Mouse (Mus musculus): ENCODE data around the gene Avpi1.

Gene Avpi1

DNA sequence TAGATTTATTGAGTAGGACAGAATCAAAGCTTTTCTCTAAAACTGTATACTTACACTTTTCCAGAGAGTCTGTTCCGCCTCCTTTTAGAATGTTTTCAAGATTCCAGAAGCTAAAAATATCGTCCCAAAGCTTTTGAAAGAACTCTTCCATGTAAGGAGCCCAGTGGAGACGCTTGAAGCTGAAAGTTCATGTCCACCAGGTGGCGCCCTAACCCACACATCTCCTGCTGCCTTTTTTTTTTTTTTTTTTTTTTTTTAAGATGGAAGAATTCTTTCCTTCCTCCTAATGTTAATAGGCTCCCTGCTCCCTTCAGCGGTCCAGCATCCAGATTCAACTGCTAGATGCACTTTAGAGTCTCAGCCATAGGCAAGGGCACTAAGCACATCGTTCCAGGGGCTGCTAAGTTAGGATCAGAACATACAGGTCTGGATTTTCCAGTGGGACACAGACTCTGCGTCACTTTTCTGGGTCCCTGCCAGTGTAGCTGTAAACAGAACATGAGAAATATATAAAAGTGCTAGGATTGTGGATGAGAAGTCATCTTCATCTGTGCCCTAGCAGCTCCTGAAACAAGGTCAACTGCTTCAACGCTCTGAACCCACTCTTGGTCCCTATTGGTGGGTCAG, 15.8 kb upstream of the Avpi1 start:
- DNase-seq (ENCODE audit: low spot score): peak; percentile 40

DNA sequence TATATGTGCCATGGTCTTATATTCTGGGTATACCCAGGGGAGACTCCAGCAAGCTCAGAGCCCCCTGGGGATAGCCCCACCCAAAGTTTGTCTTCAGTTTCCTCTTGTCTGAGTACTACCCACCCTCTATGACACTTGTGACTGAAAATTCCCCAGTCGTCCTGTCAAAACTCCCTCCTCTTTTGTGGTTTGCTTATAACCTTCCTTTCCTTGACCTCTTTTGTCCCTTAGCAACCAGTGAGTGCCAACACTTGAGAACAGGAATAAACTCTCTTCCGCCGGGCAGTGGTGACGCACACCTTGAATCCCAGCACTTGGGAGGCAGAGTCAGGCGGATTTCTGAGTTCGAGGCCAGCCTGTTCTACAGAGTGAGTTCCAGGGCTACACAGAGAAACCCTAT, 15.2 kb upstream of the Avpi1 start:
- DNase-seq (ENCODE audit: low spot score): no peak

DNA sequence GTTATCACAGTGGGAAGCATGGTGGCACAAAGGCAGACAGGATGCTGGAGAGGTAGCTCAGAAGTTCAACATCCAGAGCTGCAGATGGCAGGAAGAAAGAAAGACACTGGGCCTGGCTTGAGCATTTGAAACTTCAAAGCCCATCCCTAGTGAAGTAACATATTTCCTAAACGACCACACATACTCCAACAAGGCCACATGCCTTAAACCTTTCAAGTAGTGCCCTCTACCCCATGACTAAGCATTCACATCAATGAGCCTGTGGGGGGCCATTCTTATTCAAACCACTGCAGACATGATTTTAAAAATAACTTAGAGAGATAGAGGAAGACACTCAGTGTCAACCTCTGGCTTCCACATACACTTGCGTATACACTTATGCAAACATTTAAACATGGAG, 13.9 kb upstream of the Avpi1 start:
- DNase-seq (ENCODE audit: low spot score): no peak

DNA sequence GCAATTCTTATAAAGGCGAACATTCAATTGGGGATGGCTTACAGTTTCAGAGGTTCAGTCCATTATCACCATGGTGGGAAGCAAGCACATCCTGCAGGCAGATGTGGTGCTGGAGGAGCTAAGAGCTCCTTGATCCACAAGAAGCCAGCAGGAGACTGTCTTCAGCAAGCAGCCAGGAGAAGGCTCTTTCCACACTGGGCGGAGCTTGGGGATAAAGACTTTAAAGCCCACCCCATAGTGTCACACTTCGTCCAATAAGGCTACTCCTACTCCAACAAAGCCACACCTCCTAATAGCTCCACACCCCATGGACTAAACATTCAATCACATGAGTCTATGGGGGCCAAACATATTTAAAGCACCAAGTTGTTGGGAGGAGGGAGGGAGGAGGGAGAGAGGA, 13.1 kb upstream of the Avpi1 start:
- DNase-seq (ENCODE audit: low spot score): no peak

DNA sequence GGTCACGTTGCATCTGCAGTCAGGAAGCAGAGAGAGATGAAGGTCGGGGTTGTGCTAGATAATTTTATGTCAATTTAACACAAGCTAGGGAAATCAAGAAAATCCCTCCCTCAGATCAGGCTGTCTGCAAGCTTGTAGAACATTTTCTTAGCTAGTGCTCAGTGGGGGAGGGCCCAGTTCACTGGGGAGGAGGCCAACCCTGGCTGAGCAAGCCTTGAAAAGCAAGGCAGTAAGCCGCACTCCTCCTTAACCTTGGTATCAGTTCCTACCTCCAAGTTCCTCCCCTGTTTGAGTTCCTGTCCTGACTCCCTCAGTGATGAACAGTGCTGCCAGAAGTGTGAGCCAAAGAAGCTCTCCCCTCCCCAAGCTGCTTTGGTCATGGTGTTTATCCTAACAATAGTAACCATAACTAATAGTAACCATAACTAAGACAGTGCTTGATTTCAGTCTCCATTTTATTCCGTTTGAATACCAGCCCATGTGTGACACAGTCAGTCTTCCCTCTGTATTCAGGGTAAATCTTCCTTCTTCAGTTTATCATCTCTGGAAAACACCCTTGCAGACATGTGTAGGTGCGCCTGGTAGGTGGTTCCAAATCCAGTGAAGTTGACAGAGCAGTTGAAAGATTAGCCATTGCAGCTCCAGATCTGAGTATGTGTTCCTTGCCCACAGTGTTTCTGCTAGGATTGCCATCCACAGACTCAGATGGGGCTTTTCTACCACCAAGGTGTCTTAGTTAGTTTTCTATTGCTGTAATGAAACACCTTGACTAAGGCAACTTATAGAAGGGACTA, 11.1 kb upstream of the Avpi1 start:
- no peak for DNase-seq (ENCODE audit: low spot score)

DNA sequence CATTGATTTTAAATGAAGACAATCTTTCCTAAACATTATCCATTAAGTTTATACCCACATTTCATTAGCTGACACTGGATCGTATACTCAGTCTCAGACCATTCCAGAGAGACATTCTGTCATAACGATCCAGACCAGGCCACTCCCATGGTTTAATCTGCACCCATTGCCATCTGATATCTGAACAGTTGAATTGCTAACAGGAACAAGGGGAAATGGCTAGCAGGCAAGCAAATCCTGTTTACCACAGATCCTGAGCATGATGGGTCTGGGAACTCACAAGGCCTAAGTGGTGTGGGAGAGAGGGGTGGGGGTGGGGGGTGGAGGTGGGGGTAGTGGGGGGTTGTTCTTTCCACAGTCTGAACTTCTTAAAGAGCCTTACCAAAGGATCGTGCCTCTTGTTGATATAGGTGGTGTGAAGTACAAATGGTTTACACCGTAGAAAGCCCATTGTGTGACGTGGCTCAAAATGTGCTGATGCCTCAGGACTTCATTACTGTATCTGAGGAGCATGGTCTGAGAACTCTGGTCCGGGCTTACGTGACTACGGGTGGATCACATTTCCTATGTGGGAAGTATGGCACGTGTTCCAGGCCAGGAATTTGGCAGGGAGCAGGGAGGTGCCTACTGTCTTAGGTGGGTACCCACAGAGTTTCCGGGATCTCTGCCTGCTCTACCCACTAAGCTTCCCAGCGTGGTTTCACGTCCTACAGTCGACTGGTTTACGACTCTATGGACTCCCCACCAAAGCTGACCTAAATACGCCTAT, 9.8 kb upstream of the Avpi1 start:
- no peak for DNase-seq (ENCODE audit: low spot score)

DNA sequence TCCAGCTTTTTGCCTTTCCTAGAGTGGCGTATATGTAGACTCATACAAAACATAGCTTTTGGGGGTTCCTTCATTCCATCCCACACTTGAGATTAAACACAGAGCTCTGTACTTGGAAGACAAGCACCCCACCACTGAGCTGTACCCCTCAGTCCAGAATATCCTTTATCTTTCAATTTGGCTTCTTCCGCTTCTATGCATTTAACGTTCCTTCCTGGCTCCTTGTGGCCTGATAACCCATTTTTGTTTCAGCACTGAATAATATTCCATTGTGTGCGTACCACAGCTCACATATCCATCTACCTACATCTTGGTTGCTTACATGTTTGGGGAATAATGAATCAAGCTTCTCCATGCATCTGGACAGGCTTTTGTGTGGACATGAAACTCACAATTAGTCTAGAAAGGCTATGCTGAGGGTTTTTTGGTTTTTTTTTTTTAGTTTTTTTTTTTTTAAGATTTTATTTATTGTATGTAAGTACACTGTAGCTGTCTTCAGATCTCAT, 8.4 kb upstream of the Avpi1 start:
- no peak for DNase-seq (ENCODE audit: low spot score)

DNA sequence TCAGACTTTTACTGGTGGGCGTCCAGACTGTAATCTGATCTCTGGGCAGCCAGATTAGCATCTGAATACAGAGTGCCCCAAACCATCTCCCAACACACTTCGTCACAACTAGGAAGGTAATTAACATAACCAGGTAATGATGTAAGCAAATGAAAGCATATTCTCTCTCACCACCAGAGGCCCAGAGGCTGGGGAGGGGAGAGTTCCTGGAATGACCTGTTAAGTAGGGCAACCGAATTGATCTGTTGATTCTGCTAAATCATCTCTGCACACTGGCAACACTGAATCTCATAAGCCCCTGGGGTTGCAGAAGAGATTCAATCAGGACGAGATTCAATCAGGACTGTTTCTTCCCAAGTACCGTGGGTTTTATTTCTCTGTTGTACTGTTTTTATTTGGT, 7.3 kb upstream of the Avpi1 start:
- DNase-seq (ENCODE audit: low spot score): no peak

DNA sequence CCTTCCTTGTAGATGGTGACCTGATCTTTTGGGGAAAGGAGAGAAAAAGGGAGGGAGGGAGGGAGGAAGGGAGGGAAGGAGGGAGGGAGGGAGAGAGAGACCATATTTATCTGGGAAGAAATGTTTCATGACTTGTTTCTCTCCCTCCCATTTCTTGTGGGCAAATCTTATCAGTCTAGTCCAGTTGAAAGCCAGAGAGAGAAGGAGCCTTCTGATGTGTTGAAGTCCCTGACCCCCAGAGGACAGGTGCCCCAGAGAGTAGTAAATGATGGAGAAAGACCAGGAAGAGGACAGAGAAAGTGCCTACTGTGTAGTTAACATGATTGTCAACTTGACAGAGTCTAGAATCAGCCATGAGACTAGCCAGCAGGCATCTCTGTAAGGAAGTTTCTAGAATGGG, 6.2 kb upstream of the Avpi1 start:
- no peak for DNase-seq (ENCODE audit: low spot score)

DNA sequence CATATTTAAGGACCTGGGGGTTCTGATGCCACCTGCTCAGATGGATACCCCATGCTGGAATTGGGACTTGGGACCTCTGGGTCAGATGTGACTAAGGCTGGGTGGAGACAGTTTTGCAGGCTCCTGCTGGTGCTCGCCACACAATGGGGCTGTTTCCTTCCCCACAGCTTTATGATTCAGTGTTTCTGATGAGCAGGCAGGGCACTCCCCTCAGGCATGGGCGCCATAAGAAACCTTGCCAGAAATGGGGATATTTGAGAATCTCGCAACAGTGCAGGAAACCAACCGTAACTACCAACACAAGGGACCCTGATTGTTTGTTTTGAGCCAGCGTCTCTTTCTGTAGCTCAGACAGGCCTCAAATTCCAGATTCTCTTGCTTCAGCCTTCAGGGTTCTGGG, 2.2 kb upstream of the Avpi1 start:
- DNase-seq (ENCODE audit: low spot score): no peak

DNA sequence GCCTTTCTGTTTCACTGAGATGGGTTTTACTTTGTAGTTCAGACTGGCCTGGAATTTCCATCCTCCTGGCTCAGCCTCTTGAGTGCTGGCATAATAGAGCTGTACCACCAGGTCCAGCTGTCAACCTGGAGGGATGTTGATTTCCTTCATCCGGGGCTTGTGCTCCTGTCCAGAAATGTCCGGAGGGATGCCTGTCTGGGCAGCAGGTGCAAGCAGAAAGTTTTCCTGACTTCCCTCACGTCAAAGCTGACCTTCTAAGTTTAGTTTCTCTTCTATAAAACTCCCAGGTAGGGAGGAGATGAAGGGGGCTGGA, 1.4 kb upstream of the Avpi1 start:
- no peak for DNase-seq (ENCODE audit: low spot score)

DNA sequence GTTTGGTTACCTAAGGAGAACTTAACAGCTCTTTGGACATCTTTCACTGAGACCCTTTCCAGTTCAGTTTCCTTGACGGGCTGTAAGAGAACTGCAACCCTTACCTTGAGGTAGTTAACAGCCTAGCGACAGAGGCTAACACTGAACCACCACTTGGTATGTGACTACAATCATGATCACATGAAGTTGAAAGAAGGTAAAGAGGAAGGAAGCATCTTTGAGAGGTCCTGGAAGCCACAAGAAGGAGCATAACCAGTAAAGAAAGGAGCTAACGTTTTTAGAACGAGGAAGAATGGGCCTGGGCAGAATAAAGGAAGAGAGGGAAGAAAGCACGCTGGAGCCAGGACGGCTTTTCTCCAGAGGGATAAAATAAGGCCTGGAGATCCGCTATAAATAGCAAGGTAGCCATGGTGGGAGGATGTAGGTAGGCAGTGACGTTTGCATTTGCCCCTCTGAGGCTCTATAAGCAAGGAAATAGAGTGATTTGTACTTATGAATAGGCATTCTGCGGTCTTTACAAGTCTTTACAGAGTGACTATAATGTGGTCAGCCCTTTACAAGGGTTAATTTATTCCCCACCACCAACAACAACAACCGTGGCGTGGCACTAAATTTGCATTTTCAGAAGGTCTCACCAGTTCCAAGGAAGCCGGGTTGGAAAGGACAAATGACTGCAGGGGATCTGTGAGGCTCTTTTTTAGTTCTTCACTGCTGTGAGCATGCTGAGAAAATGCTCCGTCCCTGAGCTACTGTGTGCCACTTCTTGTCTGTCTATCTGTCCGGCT, 842 bp upstream of the Avpi1 start:
- DNase-seq (ENCODE audit: low spot score): no peak

DNA sequence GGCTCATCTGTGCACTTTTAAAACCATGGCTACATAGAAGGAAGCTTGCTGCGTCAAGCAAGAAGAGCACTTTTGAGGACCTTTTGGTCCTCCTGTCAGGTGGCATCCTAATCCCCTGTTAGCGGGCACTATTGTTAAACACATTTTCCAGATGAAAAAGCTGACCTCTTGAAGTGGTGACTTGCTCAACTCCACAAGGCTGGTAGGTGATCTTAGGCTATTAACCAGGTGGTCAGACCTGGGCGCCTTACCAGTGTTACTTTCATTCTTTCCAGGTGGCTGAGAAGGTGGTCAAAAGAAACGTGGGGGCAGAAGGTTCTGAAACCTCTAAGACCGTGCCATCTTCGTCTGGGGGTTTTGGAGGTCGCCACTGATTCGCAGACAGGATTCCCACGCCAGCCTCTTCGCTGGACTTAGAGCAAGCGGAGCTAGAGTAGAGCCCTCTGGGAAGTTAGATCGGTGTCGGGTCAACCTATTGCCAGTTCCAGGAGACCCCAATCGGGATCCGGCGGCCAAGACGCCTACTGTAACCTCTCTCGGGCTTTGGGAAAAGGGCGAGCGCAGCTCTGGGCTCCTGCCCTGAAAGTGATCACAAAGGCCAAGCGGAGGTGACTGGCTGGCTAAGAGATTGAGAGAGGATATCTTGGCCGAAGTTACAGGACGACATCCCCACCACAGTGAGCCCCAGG, 663 bp downstream of the Avpi1 start:
- DNase-seq (ENCODE audit: low spot score): no peak

DNA sequence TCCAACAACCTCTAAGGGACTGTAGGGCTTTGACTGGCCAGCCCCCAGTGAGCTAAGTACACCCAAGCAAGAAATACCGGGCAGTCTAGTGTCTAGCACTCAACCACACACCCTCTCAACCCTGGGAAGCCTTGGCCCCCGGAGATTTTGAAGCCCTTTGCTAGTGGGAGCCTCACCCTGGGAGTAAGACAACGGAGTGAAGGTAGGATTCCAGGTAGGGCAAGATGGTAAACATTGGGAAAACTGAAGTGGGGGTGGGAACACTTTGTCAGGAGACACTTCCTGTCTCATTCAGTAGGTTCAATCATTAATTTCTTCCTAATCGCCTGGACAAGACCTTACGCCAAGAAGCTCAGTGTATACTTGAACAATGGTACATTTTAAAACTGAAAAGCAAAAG, 1.8 kb downstream of the Avpi1 start:
- no peak for DNase-seq (ENCODE audit: low spot score)

DNA sequence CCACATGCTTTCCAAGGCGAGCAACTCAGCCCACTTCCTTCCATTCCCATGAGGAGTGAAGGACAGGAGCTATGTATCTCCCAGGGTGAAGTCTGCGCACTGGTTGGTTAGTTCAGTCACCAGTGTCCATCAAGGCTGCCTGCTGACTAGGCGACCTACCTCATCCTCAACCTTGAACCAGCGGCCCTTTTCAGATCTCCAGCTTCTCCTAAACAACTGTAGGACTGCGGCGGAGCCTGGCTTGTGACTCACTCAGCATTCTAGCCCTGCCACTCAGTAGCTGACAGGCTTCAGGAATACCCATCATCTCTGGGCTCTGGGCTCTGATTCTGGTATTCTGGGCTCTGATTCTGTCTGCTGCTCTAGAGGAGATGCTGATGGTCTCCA, 2.6 kb downstream of the Avpi1 start:
- DNase-seq (ENCODE audit: low spot score): no peak

DNA sequence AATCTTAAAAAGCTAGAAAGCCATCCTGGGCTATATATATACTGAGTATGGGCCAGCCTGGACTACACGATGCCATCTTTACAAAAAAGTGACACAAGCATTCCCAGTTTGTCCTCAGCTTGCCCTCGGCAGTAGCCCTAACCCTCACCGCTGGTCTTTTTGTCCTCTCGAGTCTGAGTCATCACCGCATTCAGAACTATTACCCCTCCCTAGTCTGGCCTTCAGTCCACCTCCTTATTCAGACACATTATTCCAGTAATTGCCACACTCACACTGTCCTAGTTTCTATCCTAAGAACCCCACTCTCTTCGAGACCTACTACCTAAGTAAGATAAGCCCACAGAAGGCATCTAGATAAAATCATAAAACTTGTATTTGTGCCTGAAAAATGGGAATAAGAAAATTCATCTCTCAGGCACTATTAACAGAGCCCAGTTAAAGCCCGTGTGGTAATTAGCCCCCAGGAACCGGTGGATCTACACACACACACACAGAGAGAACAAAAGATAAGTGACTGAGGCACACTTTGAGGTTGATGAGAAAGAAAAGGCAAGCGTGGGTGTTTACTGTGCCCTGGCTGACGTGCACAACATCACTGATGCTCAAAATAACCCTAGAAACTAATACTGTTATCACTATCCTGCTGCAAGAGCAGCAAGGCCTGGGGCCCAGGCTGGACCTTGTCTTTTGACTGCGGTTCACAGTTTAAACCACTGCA, 3.2 kb downstream of the Avpi1 start:
- DNase-seq (ENCODE audit: low spot score): no peak

DNA sequence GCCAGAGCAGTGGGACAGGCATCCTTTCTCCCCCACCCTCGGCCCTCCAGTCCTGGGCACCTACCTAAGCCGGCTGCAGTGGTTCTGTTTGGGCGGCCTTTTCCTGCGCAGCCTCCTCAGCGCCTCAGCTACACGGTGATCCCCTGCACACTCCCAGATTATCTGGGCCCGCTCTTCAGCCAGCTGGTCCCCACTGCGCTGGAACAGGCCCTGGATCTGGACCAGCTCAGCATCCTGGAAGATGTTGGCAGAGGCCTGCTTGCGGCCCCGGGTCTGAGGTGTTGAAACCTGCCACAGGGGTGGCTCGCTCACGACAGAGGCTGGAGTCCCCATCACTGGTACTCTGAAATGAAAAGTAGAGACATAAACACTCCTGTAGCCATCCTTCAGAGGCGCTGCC, 4.2 kb downstream of the Avpi1 start:
- DNase-seq (ENCODE audit: low spot score): no peak

DNA sequence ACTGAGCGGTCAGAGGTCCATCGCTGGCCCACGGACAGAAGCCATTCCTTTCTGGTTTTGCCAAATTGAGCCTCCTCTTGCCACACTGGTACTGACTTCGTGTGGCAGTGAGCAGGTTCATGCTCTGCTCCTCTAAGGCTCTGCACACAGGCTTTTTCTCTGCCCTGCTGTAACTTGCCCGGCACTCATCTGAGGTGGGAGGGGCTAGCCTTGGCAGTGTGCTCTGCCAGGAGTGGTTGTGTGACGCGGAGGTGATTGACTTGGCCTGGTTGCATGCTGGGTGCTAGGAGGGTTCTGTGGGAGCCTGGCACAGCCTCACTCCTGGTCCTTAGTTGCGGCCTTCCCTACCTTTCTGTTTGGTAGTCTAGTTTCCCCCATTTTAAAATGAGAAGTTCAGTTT, 8.4 kb downstream of the Avpi1 start:
- no peak for DNase-seq (ENCODE audit: low spot score)

DNA sequence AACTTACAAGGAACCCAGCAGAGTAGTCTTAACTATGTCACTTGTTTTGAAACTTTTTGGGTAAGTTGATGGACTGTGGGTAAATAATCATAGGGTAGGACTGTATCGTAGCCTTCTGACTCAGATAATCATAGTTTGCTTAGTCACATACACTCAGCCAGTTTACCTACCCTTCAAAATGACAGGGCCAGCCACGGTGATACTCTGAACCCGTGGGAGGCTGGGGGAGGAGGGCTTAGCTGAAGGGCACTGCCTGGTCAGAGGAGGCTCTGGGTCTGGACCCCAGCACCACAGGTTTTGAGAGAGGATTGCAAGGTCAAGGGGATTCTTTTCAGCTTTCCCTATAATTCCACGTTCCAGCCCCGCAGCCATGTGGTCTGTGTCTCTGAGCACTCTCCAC, 10.3 kb downstream of the Avpi1 start:
- no peak for DNase-seq (ENCODE audit: low spot score)

DNA sequence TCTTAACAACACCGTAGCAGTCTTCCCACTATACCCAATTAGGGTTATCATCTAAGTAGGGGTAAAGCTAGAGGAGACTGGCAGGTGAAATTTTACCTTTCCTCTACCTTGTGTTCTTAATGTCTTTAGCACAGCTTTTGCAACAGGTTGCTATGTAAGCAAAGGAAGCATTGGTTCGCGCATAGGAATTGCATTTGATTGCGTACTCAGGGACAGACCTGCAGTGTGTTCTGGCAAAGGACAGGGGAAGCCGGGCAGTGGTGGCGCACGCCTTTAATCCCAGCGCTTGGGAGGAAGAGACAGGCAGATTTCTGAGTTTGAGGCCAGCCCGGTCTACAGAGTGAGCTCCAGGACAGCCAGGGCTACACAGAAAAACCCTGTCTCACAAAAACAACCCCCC, 10.7 kb downstream of the Avpi1 start:
- DNase-seq (ENCODE audit: low spot score): no peak

DNA sequence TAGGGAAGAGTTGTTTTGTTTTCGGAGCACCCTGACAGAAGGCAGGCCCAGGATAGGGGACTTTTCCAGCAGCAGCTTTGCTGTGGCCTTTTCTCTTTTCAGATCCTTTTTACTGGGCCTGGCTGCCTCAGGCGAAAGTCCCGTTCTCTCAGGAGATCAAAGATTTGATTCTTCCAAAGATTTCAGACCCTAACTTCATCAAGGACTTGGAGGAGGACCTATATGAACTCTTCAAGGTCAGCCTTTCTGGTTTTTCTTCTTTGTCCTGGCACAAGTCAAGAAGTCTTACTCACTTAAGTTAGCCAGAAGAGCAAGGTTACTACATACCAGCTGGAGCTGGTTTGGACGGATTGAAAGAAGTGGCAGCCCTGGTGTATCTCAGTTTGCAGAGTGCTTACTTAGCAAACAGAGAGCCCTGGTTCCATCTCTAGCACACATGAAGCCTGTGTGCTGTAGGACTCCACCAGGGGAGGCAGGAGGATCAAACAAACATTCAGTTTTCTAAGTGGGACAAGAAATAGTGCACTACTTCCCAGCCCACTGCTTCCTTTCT, 13.0 kb downstream of the Avpi1 start:
- no peak for DNase-seq (ENCODE audit: low spot score)
